Mouse (Mus musculus) embryonic facial prominence, embryonic 14.5 days (tissue): ENCODE results near the gene Dnah11. TPM values are rescaled to one million over a fixed set of nuclear protein-coding genes. Genes with fewer than 3 reads are reported as not detected.
"Not testable (repeated sequence)": the region's sequence is repeated elsewhere in the genome, so short reads cannot be mapped to it uniquely, and the experiment has no call there.

Experiments
- ATAC-seq: fragments of 200-750 bp; cut with Nextera tagmentation; 2 replicates; pipeline ENCODE4 v1.8.0; 2017; ENCODE audit warnings: low read depth, moderate number of reproducible peaks, moderate TSS enrichment
- DNase-seq: peaks from one replicate; pipeline ENCODE4 v3.0.0-alpha.2; 2015; ENCODE audit warnings: low spot score
- H3K27ac ChIP-seq: fragments of 300-500 bp; sonication (generic); replicated peaks from 2 replicates; pipeline ENCODE4 v1.5.1; 2014; ENCODE audit warnings: low read depth, mild to moderate bottlenecking, low read length, moderate library complexity
- H3K27me3 ChIP-seq: fragments of 300-500 bp; sonication (generic); replicated peaks from 2 replicates; pipeline ENCODE4 v1.6.1; 2014; ENCODE audit warnings: low read length; ENCODE audit not compliant: control insufficient read depth, insufficient read depth
- H3K36me3 ChIP-seq: fragments of 300-500 bp; sonication (generic); 2 replicates; pipeline ENCODE4 v1.6.1; 2014; ENCODE audit warnings: low read length, mixed read lengths; ENCODE audit not compliant: control insufficient read depth, insufficient read depth
- H3K4me1 ChIP-seq: fragments of 300-500 bp; sonication (generic); 2 replicates; pipeline ENCODE4 v1.6.1; 2014; ENCODE audit warnings: antibody characterized with exemption, low read length; ENCODE audit not compliant: control insufficient read depth, insufficient read depth
- H3K4me2 ChIP-seq: fragments of 300-500 bp; sonication (generic); 2 replicates; pipeline ENCODE4 v1.6.1; 2014; ENCODE audit warnings: low read depth, mild to moderate bottlenecking, low read length, moderate library complexity, mixed read lengths
- H3K4me3 ChIP-seq: fragments of 300-500 bp; sonication (generic); 2 replicates; pipeline ENCODE4 v1.5.1; 2014; ENCODE audit warnings: low read depth, mild to moderate bottlenecking, low read length
- H3K9ac ChIP-seq: fragments of 300-500 bp; sonication (generic); 2 replicates; pipeline ENCODE4 v1.6.1; 2014; ENCODE audit warnings: low read depth, mild to moderate bottlenecking, low read length, moderate library complexity, mixed read lengths
- H3K9me3 ChIP-seq: fragments of 300-500 bp; sonication (generic); 2 replicates; pipeline ENCODE4 v1.6.1; 2016; ENCODE audit warnings: low read length; ENCODE audit not compliant: control insufficient read depth
- WGBS: fragments of 180-500 bp; shearing (Covaris S2); extraction: QIAGEN DNeasy Blood & Tissue Kit; methylation state at CpG from one replicate; pipeline ENCODE4 v1.1.7; 2014; 5-methylcytosine and 5-hydroxymethylcytosine counted together
- polyA plus RNA-seq: library from polyadenylated mRNA; unstranded; fragments of >200 nt; fragmentation: Nextera tagmentation; extraction: Ambion mirVana; gene quantifications from 2 replicates; pipeline ENCODE4 v1.2.1, GENCODE M21; 2014

Dnah11 gene
- polyA plus RNA-seq, 1 experiment from 2014 or later: 0.25 TPM

DNA sequence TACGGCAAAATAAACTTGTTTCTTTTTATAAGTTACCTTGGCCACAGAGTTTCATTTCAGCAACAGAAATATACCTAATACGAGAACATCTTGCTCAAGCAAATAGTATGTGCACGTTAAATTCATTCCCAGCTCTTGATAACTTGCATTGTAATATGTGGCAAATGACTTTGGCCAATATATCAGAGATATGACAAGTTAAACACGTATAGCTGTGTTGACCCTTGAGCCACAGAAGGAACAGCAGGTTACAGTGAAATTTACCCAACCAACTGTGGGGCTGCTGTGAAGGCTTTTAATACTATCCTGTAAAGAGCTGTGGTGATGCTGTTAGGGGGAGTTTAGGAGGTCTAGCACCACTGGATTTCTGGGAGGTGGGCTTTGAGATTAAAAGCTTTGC lies 298.0 kb downstream of the Dnah11 start:
- not testable (repeated sequence) for H3K27ac ChIP-seq, DNase-seq, H3K4me3 ChIP-seq, H3K9me3 ChIP-seq, H3K27me3 ChIP-seq, H3K4me2 ChIP-seq, H3K9ac ChIP-seq, H3K4me1 ChIP-seq, ATAC-seq, H3K36me3 ChIP-seq
- no CpG with 5 or more reads among the region's 4 CpGs for WGBS

DNA sequence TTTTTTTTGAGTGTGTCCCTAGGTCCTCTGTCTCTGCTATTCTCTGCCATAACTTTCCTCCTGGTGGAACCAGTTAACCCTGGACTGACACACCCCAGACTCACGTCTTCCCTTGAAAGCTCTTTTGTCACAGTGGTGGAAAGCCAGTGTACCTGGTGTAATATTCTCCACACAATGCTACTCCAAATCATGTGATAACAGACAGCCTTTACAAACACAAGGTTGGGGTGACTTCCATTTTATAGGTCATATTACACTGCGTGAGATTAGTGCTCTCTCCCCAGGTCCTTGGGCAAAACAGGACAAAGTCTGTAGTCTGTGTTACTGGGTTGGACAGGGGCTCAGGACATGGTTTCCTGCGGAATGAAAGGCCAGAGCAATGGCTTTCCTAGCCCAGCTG lies 311.4 kb downstream of the Dnah11 start:
- DNase-seq: no peak
- H3K27ac ChIP-seq: no peak overlapping the region
- no peaks in the 10 kb centered on the region for H3K4me1 ChIP-seq
- H3K27me3 ChIP-seq: no peaks in the 10 kb centered on the region
- H3K4me3 ChIP-seq: no peak overlapping the region
- H3K4me2 ChIP-seq: no peak overlapping the region
- H3K9ac ChIP-seq: no peak overlapping the region
- H3K9me3 ChIP-seq: no peaks in the 10 kb centered on the region
- no peak for ATAC-seq
- 68% methylated on average over 3 of the region's 3 CpGs for WGBS
- H3K36me3 ChIP-seq: no peaks in the 10 kb centered on the region

GRCm38 (mm10) chr12:117884627-117885026 lies 314.2 kb downstream of the Dnah11 start:
- no peak for ATAC-seq
- no peaks in the 10 kb centered on the region for H3K4me1 ChIP-seq
- DNase-seq: no peak
- no peak overlapping the region for H3K4me2 ChIP-seq
- no peaks in the 10 kb centered on the region for H3K9me3 ChIP-seq
- no peak overlapping the region for H3K27ac ChIP-seq
- 92% methylated on average over 2 of the region's 2 CpGs for WGBS
- H3K9ac ChIP-seq: no peak overlapping the region
- no peak overlapping the region for H3K4me3 ChIP-seq
- H3K36me3 ChIP-seq: 0 out of 2 replicates have a peak, but pooled peaks cover 4% of the 10 kb centered on the region
- H3K27me3 ChIP-seq: no peaks in the 10 kb centered on the region

GRCm38 (mm10) chr12:117878341-117878740 lies 320.5 kb downstream of the Dnah11 start:
- Histone ChIP-seq H3K9me3 (no peaks in the 10 kb centered on the region), H3K4me3 (no peak overlapping the region), H3K9ac (no peak overlapping the region), H3K4me2 (no peak overlapping the region), H3K27me3 (no peaks in the 10 kb centered on the region), H3K27ac (no peak overlapping the region), H3K4me1 (no peaks in the 10 kb centered on the region), H3K36me3 (peaks cover 53% of the 10 kb centered on the region)
- no peak for DNase-seq
- ATAC-seq: no peak
- 93% methylated on average over 13 of the region's 13 CpGs for WGBS

- Histone ChIP-seq H3K27ac (no peak overlapping the region), H3K4me1 (no peaks in the 10 kb centered on the region), H3K9ac (no peak overlapping the region), H3K36me3 (peaks cover 67% of the 10 kb centered on the region), H3K27me3 (no peaks in the 10 kb centered on the region), H3K4me2 (no peak overlapping the region), H3K4me3 (no peak overlapping the region), H3K9me3 (no peaks in the 10 kb centered on the region; the same call in 1 of the 2 replicates)
- WGBS: 62% methylated on average over 5 of the region's 5 CpGs
- no peak for ATAC-seq
- peak; percentile 48 for DNase-seq
Measured at GRCm38 (mm10) chr12:117872265-117872664, 326.6 kb downstream of the Dnah11 start.

DNA sequence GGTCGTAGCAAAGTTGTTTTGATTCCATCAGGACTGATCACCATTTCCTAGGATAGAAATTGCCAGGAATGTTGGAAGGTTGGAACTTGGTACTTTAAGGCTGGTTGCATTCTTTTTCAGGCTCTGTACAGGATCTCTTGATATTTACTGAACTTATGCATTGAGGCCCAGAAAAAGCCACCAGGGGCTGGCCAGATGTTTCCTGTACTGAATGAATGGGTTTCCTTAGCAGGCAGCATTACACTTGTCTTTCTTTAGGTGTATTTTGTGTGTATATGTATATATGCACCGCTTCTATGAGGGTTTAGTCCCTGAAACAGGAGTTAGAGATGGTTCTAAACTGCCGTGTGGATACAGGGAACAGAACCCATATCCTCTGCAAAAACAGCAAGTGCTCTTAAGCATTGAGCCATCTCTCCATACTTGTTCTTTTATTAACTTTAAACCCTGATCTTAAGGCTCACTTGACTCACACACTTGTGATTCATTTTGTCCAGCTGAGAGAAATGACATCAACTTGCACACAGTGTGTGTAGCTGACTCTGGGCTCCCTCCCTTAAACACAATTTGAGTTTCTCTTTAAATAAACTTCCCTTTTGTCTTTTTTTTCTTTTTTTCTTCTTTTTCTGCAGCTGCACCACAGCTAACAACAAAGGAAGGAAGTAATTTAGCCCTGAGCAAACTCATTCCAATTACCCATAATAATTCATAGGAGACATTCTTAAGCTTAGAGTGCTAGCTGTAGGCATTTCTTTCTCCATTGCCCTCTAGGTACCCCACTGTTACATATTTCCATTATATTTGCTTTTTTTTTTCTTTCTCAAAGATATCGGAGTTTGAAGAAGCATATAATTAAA lies 330.9 kb downstream of the Dnah11 start:
- peaks cover 34% of the 10 kb centered on the region for H3K36me3 ChIP-seq
- DNase-seq: peak; percentile 27

DNA sequence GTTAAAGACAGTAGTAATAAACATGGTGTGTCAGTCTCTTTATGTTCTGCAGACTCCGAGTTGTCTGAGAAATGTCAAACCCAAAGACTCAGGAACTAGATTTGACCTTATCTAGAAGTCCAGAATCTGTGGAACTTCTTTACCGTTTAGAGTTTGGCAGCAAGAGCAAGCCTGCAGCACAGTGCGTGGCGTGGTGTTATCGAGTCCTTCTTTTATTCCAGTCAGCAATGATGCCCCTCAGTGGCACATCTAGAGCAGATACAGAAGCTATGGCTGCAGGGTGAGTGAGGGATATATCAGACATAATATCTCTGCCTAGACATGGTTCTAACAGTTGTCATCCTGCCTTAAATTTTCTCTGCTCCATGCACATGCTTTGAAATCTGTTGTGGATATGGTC lies 336.2 kb downstream of the Dnah11 start:
- no peak for DNase-seq
- no peaks in the 10 kb centered on the region for H3K27me3 ChIP-seq
- peaks cover 6% of the 10 kb centered on the region; the same call in 1 of the 2 replicates for H3K36me3 ChIP-seq
- no peak overlapping the region for H3K4me2 ChIP-seq
- H3K9ac ChIP-seq: no peak overlapping the region
- no peaks in the 10 kb centered on the region for H3K9me3 ChIP-seq
- H3K4me3 ChIP-seq: no peak overlapping the region
- H3K4me1 ChIP-seq: peaks cover 9% of the 10 kb centered on the region; the same call in 1 of the 2 replicates
- ATAC-seq: no peak
- WGBS: 81% methylated on average over 5 of the region's 5 CpGs
- H3K27ac ChIP-seq: no peak overlapping the region

More for the DNA sequence above, 330.9 kb downstream of the Dnah11 start:
- Histone ChIP-seq H3K9me3 (no peaks in the 10 kb centered on the region; the same call in 1 of the 2 replicates), H3K4me3 (no peak overlapping the region), H3K4me2 (no peak overlapping the region), H3K27ac (no peak overlapping the region; the same call in none of the 2 replicates), H3K9ac (no peak overlapping the region), H3K4me1 (peaks cover 7% of the 10 kb centered on the region; the same call in 1 of the 2 replicates), H3K27me3 (no peaks in the 10 kb centered on the region)
- ATAC-seq: no peak
- WGBS: 75% methylated on average over 4 of the region's 4 CpGs

DNA sequence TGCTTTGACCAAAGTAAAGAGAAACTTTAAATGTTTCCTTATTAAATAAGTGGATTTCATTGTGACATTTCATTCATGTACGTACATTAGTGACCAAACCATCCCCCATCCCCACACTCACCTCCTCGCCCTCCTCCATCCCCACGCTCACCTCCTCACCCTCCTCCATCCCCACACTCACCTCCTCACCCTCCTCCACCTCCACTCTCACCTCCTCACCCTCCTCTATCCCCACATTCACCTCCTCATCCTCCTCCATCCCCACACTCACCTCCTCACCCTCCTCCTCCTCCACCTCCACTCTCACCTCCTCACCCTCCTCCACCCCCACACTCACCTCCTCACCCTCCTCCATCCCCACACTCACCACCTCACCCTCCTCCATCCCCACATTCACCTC lies 337.6 kb downstream of the Dnah11 start:
- ATAC-seq: no peak

More for the DNA sequence above, 337.6 kb downstream of the Dnah11 start:
- no peak overlapping the region for H3K4me3 ChIP-seq
- H3K4me1 ChIP-seq: peaks cover 9% of the 10 kb centered on the region; the same call in 1 of the 2 replicates
- WGBS: 71% methylated on average over 3 of the region's 3 CpGs
- no peaks in the 10 kb centered on the region for H3K27me3 ChIP-seq
- DNase-seq: no peak
- H3K4me2 ChIP-seq: no peak overlapping the region
- no peak overlapping the region for H3K27ac ChIP-seq
- H3K9me3 ChIP-seq: no peaks in the 10 kb centered on the region
- 0 out of 2 replicates have a peak, but pooled peaks cover under 1% of the 10 kb centered on the region for H3K36me3 ChIP-seq
- no peak overlapping the region for H3K9ac ChIP-seq
